Mouse (Mus musculus): ENCODE measurements around the gene Fuca1.
A peak's percentile ranks its signal among the peaks of the same experiment; 100 is the strongest.
"Not testable (repeated sequence)": the region's sequence is repeated elsewhere in the genome, so short reads cannot be mapped to it uniquely, and the experiment has no call there.

The Fuca1 gene

DNA sequence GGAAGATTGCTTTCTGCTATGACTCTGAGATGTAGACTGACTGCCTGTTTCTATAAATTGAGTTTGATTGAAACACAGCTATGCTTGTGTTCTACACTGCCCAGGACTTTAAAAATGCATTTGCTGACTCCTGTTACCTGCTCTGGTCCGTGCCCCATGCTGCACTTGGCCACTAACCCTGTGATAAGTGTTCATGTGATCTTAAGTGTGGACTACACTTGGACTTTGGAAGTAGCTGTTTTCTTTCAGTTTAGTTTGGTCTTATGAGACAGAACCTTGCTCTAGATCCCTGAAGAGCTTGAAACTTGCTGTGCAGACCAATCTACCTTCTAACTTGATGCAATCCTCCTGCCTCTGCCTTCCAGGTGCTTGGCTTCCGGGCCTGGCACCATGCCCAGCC is 3.9 kb downstream of the Fuca1 start:
- no peak for DNase-seq (ENCODE audit: low read depth)

DNA sequence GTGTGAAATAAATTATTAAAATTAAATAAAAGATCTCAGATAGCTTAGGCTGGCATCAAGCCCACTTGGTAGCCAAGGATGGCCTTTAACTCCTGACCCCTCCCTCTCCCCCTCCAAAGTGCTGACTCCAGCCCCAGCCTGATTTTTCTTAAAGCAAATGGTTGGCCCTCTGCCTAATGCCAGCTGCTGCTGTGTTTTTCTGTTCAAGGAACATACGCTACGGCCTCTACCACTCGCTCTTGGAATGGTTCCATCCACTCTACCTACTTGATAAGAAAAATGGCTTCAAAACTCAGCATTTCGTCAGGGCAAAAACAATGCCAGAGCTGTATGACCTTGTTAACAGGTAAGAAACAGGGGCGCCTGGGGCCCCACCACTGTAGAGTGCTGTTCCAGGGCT is 4.8 kb downstream of the Fuca1 start:
- DNase-seq (ENCODE audit: low read depth) = no peak

- DNase-seq (ENCODE audit: low read depth) = no peak
Observed at GRCm38 (mm10) chr4:135926195-135926808, 5.8 kb downstream of the Fuca1 start.

- DNase-seq (ENCODE audit: low read depth) = no peak
Observed at GRCm38 (mm10) chr4:135926861-135927260, 6.3 kb downstream of the Fuca1 start.

GRCm38 (mm10) chr4:135928376-135928775 is 7.8 kb downstream of the Fuca1 start:
- no peak for DNase-seq (ENCODE audit: low read depth)

GRCm38 (mm10) chr4:135929405-135929804 is 8.9 kb downstream of the Fuca1 start:
- DNase-seq (ENCODE audit: low read depth) = no peak

DNA sequence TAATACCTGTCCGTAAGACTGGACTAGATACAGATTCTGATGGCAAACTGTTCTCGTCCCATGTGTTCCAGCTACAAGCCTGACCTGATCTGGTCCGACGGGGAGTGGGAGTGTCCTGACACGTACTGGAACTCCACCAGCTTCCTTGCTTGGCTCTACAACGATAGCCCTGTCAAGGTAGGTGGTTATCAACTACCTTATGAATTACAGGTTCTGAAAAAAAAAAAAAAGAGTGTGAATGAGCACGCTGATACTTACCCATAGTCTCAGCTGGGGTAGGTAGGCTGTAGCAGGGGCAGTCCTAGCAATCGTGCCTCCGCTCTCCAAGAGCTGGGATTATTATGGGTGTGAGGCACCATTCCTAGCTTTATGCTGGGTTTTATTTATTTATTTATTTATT is 9.3 kb downstream of the Fuca1 start:
- no peak for DNase-seq (ENCODE audit: low read depth)

GRCm38 (mm10) chr4:135930239-135930638 is 9.7 kb downstream of the Fuca1 start:
- DNase-seq (ENCODE audit: low read depth) = no peak

DNA sequence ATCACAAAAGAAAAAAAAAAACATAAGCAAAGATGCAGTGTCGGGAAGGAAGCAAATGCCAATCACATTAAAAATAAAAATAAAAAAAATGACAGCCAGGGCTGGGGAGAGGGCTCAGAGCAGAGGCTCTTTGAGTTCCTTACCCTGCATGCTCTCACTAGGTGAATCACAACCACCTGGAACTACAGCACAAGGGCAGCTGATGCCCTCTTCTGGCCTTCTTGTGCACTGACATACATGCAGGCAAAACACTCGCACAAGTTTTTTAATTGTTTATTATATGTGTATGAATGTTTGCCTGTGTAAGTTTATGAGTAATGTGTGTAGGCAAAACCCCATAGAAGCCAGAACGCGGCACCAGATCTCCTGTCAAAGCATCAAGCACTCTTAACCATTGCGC is 11.3 kb downstream of the Fuca1 start:
- DNase-seq (ENCODE audit: low read depth) = no peak

DNA sequence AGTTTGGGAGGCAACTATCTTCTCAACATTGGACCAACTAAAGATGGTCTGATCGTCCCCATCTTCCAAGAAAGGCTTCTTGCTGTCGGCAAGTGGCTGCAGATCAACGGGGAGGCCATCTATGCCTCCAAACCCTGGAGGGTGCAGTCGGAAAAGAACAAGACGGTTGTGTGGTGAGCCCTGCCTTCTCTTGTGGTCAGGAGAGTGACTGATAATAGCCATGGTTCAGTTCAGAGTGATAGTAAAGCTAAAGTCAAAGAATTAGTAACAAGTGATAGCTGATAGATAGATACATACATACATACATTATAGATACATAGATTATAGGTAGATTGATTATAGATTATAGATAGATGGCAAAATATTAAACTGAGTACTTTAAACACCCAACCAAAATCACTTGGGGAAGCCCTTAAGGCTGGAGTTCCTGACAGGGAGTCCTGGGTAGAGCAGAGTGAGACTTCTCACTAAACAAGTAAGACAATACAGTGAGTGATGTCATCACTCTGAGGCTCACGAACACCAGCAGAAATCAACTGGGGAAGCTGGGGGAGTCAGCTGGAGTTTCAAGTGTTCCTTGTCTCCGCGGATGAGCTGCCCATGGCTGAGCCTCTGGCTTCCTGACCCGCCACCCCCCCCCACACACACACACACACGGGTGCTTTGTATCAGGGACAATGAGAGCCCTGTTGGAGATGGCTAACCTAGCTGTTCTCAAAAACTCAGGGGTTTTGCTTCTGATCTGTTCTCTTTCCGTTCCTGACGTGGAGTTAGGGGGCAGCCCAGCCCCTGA is 14.4 kb downstream of the Fuca1 start:
- DNase-seq (ENCODE audit: low read depth) = no peak

GRCm38 (mm10) chr4:135935502-135935901 is 15.0 kb downstream of the Fuca1 start:
- no peak for DNase-seq (ENCODE audit: low read depth)

GRCm38 (mm10) chr4:135938858-135939257 is 18.3 kb downstream of the Fuca1 start:
- no peak for DNase-seq (ENCODE audit: low read depth)

DNA sequence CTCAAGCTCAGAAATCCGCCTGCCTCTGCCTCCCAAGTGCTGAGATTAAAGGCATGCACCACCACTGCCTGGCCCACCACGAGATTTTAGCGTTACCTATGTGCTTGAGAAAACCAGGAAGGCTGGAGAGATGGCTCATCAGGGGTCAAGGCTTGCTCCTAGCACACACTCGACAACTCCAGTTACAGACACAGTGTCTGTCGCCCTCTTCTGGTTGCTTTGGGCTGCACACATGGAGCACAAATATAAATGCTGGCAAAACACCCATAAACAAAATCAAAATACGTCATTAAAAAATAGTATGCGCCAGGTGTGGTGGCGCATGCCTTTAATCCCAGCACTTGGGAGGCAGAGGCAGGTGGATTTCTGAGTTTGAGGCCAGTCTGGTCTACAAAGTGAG is 20.5 kb downstream of the Fuca1 start:
- DNase-seq (ENCODE audit: low read depth) = not testable (repeated sequence)

GRCm38 (mm10) chr4:135942193-135942592 is 21.7 kb downstream of the Fuca1 start:
- DNase-seq (ENCODE audit: low read depth) = no peak

- no peak for DNase-seq (ENCODE audit: low read depth)
Observed at GRCm38 (mm10) chr4:135943389-135943788, 22.9 kb downstream of the Fuca1 start.

GRCm38 (mm10) chr4:135945706-135946105 is 25.2 kb downstream of the Fuca1 start:
- no peak for DNase-seq (ENCODE audit: low read depth)

DNA sequence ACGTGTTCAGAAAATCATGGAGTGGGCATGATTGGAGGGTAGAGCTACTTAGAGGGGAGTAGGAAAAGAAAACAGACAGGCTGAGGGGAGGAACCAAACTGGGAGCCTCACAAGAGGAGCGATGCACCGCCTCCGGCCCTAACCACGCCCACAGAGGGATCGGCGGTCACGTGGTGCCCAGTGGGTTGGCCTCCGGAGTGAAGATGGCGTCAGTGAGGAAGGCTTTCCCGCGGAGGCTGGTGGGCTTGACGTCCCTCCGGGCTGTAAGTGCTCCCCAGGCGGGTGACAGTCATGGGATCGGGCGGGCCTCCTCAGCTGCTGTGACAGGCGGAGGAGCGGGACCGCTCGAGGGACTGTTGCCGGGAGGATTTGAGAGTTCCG is 25.7 kb downstream of the Fuca1 start, which contains the start of gene Hmgcl:
Gene Hmgcl, plus strand, starts transcription at position 171 of the 381 bp plus-strand sequence.
- DNase-seq (ENCODE audit: low read depth) = peak; percentile 95

GRCm38 (mm10) chr4:135946659-135947301 is 26.2 kb downstream of the Fuca1 start:
- no peak for DNase-seq (ENCODE audit: low read depth)

DNA sequence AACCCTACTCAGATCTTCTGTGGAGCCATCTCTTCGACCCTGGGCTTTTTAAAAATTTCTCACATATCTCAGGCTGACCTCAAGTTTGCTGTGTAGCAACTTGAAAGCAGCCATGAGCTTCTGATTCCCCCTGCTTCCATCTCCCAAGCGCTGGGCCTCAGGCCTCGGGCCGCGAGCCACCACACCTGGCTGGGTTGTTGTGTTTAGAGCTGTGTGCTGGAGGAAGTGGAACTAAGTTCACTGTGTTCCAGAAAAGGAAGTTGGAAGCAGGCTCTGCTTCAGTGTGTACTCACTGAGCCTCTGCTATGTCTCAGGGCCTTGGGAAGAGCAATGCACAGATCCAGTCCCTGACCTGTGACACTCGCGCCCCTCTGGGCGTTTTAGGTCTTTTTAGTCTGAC is 27.6 kb downstream of the Fuca1 start:
- no peak for DNase-seq (ENCODE audit: low read depth)

DNA sequence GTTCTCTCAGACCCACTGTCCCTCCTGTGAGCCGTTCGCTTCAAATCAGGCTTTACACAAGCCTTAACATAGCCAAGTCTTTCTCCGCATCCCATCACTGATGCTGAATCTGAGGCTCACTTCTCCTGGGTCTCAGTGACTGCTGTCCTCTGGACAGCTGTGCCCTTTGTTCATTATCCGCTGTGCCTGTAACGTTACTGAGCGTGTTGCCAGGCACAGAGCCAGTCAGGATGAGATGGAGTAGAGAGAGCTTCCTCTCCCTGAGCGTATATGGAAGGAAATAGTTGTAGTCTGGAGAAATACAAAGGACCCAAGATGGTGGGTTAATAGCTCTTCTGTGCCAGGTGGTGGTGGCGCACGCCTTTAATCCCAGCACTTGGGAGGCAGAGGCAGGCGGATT is 28.9 kb downstream of the Fuca1 start:
- no peak for DNase-seq (ENCODE audit: low read depth)

- no peak for DNase-seq (ENCODE audit: low read depth)
Observed at GRCm38 (mm10) chr4:135949911-135950310, 29.4 kb downstream of the Fuca1 start.

- no peak for DNase-seq (ENCODE audit: low read depth)
Observed at GRCm38 (mm10) chr4:135950365-135950764, 29.8 kb downstream of the Fuca1 start.

- DNase-seq (ENCODE audit: low read depth) = no peak
Observed at GRCm38 (mm10) chr4:135951505-135951904, 31.0 kb downstream of the Fuca1 start.
